Mouse (Mus musculus) heart, postnatal 0 days (tissue): ENCODE results near the gene Col9a1. TPM values are rescaled to one million over a fixed set of nuclear protein-coding genes. Genes with fewer than 3 reads are reported as not detected.

ENCODE experiments used
- ATAC-seq: fragments of 200-750 bp; cut with Nextera tagmentation; 2 replicates; pipeline ENCODE4 v1.8.0; 2017; ENCODE audit warnings: low read depth, moderate number of reproducible peaks, moderate library complexity; ENCODE audit not compliant: insufficient read depth
- DNase-seq: peaks from one replicate; pipeline ENCODE4 v3.0.0-alpha.2; 2016; ENCODE audit warnings: low spot score
- H3K27ac ChIP-seq: fragments of 300-500 bp; sonication (generic); 2 replicates; pipeline ENCODE4 v1.5.1; 2014; ENCODE audit warnings: low read depth, mild to moderate bottlenecking
- H3K27me3 ChIP-seq: fragments of 300-500 bp; sonication (generic); 2 replicates; pipeline ENCODE4 v1.6.1; 2014; ENCODE audit warnings: low read length, mixed read lengths; ENCODE audit not compliant: control insufficient read depth, insufficient read depth
- H3K36me3 ChIP-seq: fragments of 300-500 bp; sonication (generic); replicated peaks from 2 replicates; pipeline ENCODE4 v1.6.1; 2014; ENCODE audit warnings: low read length, mixed read lengths; ENCODE audit not compliant: control insufficient read depth, insufficient read depth
- H3K4me1 ChIP-seq: fragments of 300-500 bp; sonication (generic); 2 replicates; pipeline ENCODE4 v1.6.1; 2014; ENCODE audit warnings: antibody characterized with exemption; ENCODE audit not compliant: control insufficient read depth, insufficient read depth
- H3K4me2 ChIP-seq: fragments of 300-500 bp; sonication (generic); 2 replicates; pipeline ENCODE4 v1.6.1; 2014; ENCODE audit warnings: low read depth, mild to moderate bottlenecking, low read length, moderate library complexity
- H3K4me3 ChIP-seq: fragments of 300-500 bp; sonication (generic); 2 replicates; pipeline ENCODE4 v1.5.1; 2014; ENCODE audit warnings: low read depth, low read length
- H3K9ac ChIP-seq: fragments of 300-500 bp; sonication (generic); replicated peaks from 2 replicates; pipeline ENCODE4 v1.6.1; 2014; ENCODE audit warnings: low read depth, low read length, mixed read lengths
- H3K9me3 ChIP-seq: fragments of 300-500 bp; sonication (generic); replicated peaks from 2 replicates; pipeline ENCODE4 v1.6.1; 2016; ENCODE audit warnings: low read length; ENCODE audit not compliant: control insufficient read depth
- CTCF ChIP-seq: IDR thresholded peaks from 2 replicates; pipeline ENCODE4 v1.5.1; 2016; ENCODE audit warnings: antibody characterized with exemption, control low read depth, low read depth
- EP300 ChIP-seq: IDR thresholded peaks from 2 replicates; pipeline ENCODE4 v1.6.1; 2016; ENCODE audit warnings: antibody characterized with exemption, low read depth
- WGBS: fragments of 180-500 bp; shearing (Covaris S2); extraction: QIAGEN DNeasy Blood & Tissue Kit; methylation state at CpG from one replicate; pipeline ENCODE4 v1.1.7; 2014; 5-methylcytosine and 5-hydroxymethylcytosine counted together
- polyA plus RNA-seq: library from polyadenylated mRNA; unstranded; fragments of >200 nt; fragmentation: Nextera tagmentation; extraction: Ambion mirVana; gene quantifications from 2 replicates; pipeline ENCODE4 v1.2.1, GENCODE M21; 2015
- total RNA-seq: library from RNA; depleted of rRNA; stranded (reverse); fragments of >200 nt; gene quantifications from 2 replicates; pipeline ENCODE4 v1.2.3, GENCODE M21; 2014; ENCODE audit warnings: low replicate concordance

Gene Col9a1
- total and polyA plus RNA-seq, 2 experiments from 2014 or later, result 1.3 to 1.4 TPM

GRCm38 (mm10) chr1:24175761-24176160 is 1.6 kb upstream of the Col9a1 start:
- TF ChIP-seq CTCF, result no peak
- no peak for ATAC-seq

GRCm38 (mm10) chr1:24179856-24180255 is 2.4 kb downstream of the Col9a1 start:
- no peak for TF ChIP-seq CTCF
- H3K27me3 ChIP-seq, result no peaks in the 10 kb centered on the region
- no peak for DNase-seq
- ATAC-seq, result no peak
- no peaks in the 10 kb centered on the region for H3K36me3 ChIP-seq
- 53% methylated on average over 2 of the region's 2 CpGs for WGBS
- H3K4me3 ChIP-seq, result no peak overlapping the region
- H3K9ac ChIP-seq, result no peak overlapping the region
- H3K27ac ChIP-seq, result no peak overlapping the region
- H3K9me3 ChIP-seq, result no peaks in the 10 kb centered on the region
- no peak overlapping the region for H3K4me2 ChIP-seq
- no peaks in the 10 kb centered on the region for H3K4me1 ChIP-seq

More at GRCm38 (mm10) chr1:24175761-24176160, 1.6 kb upstream of the Col9a1 start:
- no peaks in the 10 kb centered on the region for H3K36me3 ChIP-seq
- DNase-seq, result no peak
- H3K9ac ChIP-seq, result no peak overlapping the region
- 65% methylated on average over 3 of the region's 3 CpGs for WGBS
- no peak overlapping the region for H3K4me2 ChIP-seq
- H3K27me3 ChIP-seq, result no peaks in the 10 kb centered on the region
- no peaks in the 10 kb centered on the region for H3K4me1 ChIP-seq
- no peak overlapping the region for H3K27ac ChIP-seq
- H3K9me3 ChIP-seq, result no peaks in the 10 kb centered on the region
- H3K4me3 ChIP-seq, result no peak overlapping the region

- Histone ChIP-seq H3K27me3 (no peaks in the 10 kb centered on the region), H3K27ac (no peak overlapping the region), H3K36me3 (no peaks in the 10 kb centered on the region), H3K9ac (no peak overlapping the region), H3K9me3 (no peaks in the 10 kb centered on the region), H3K4me1 (no peaks in the 10 kb centered on the region), H3K4me2 (no peak overlapping the region), H3K4me3 (no peak overlapping the region)
- 79% methylated on average over 11 of the region's 11 CpGs for WGBS
- no peak for ATAC-seq
- no peak for DNase-seq
- TF ChIP-seq EP300, result no peak
- TF ChIP-seq CTCF, result no peak
Measured at GRCm38 (mm10) chr1:24184981-24185380, 7.6 kb downstream of the Col9a1 start.

GRCm38 (mm10) chr1:24186964-24187363 is 9.6 kb downstream of the Col9a1 start:
- Histone ChIP-seq H3K27me3 (no peaks in the 10 kb centered on the region), H3K4me1 (no peaks in the 10 kb centered on the region), H3K9me3 (no peaks in the 10 kb centered on the region), H3K4me2 (no peak overlapping the region), H3K9ac (no peak overlapping the region), H3K36me3 (no peaks in the 10 kb centered on the region), H3K4me3 (no peak overlapping the region), H3K27ac (no peak overlapping the region)
- no peak for ATAC-seq
- no peak for TF ChIP-seq CTCF
- no peak for TF ChIP-seq EP300
- DNase-seq, result no peak
- WGBS, result 68% methylated on average over 11 of the region's 11 CpGs

GRCm38 (mm10) chr1:24191668-24192067 is 14.3 kb downstream of the Col9a1 start:
- H3K9ac ChIP-seq, result no peak overlapping the region
- no peaks in the 10 kb centered on the region for H3K27me3 ChIP-seq
- no peak overlapping the region for H3K27ac ChIP-seq
- H3K4me1 ChIP-seq, result no peaks in the 10 kb centered on the region
- ATAC-seq (no peak), DNase-seq (no peak)
- 86% methylated on average over 4 of the region's 4 CpGs for WGBS
- no peaks in the 10 kb centered on the region for H3K36me3 ChIP-seq
- H3K4me3 ChIP-seq, result no peak overlapping the region
- no peak overlapping the region for H3K4me2 ChIP-seq
- no peaks in the 10 kb centered on the region for H3K9me3 ChIP-seq
- no peak for TF ChIP-seq CTCF
- TF ChIP-seq EP300, result no peak

- Histone ChIP-seq H3K4me2 (no peak overlapping the region), H3K36me3 (no peaks in the 10 kb centered on the region), H3K4me3 (no peak overlapping the region), H3K27me3 (no peaks in the 10 kb centered on the region), H3K4me1 (no peaks in the 10 kb centered on the region), H3K9ac (no peak overlapping the region), H3K27ac (no peak overlapping the region), H3K9me3 (no peaks in the 10 kb centered on the region)
- ATAC-seq, result no peak
- TF ChIP-seq EP300 (no peak), CTCF (no peak)
- DNase-seq, result no peak
- WGBS, result 25% methylated on average over 4 of the region's 4 CpGs
Measured at GRCm38 (mm10) chr1:24194111-24194510, 16.7 kb downstream of the Col9a1 start.
